Mouse (Mus musculus) olfactory bulb, adult 2 months (tissue): ENCODE results near the gene Ell. TPM values are rescaled to one million over a fixed set of nuclear protein-coding genes. Genes with fewer than 3 reads are reported as not detected.

Experiments
- H3K27ac ChIP-seq: fragments of 200-500 bp; 2 replicates; pipeline ENCODE4 v1.5.1; 2012; ENCODE audit warnings: low read depth, low read length; ENCODE audit not compliant: insufficient read depth
- H3K4me1 ChIP-seq: fragments of 200-500 bp; 2 replicates; pipeline ENCODE4 v1.6.1; 2012; ENCODE audit warnings: low read length; ENCODE audit not compliant: control insufficient read depth, insufficient read depth
- H3K4me3 ChIP-seq: fragments of 200-500 bp; 2 replicates; pipeline ENCODE4 v1.5.1; 2012; ENCODE audit warnings: mild to moderate bottlenecking, low read depth, low read length, moderate library complexity; ENCODE audit not compliant: insufficient read depth
- CTCF ChIP-seq: fragments of 200-500 bp; IDR thresholded peaks from 2 replicates; pipeline ENCODE4 v1.5.1; 2012; ENCODE audit warnings: low read depth, mild to moderate bottlenecking, low read length, moderate library complexity; ENCODE audit not compliant: insufficient read depth
- POLR2A ChIP-seq: fragments of 200-500 bp; IDR thresholded peaks from 2 replicates; pipeline ENCODE4 v1.6.1; 2012; ENCODE audit warnings: mild to moderate bottlenecking, low read depth, low read length, moderate library complexity; ENCODE audit not compliant: insufficient read depth
- WGBS: fragments of 180-500 bp; shearing (Covaris S2); methylation state at CpG from one replicate; pipeline ENCODE4 v1.1.7; 2018; 5-methylcytosine and 5-hydroxymethylcytosine counted together
- polyA plus RNA-seq: library from polyadenylated mRNA; stranded (reverse); fragments of >200 nt; gene quantifications from 2 replicates; pipeline ENCODE4 v1.2.4, GENCODE M21; 2012; ENCODE audit warnings: low replicate concordance; ENCODE audit not compliant: missing spikeins, insufficient read depth, insufficient read length

The Ell gene
- polyA plus RNA-seq, 1 experiment = not detected

GRCm38 (mm10) chr8:70540507-70541071 lies 1.3 kb downstream of the Ell start:
- TF ChIP-seq CTCF (no peak), POLR2A (no peak)
- Histone ChIP-seq H3K4me3 (peak overlapping the region; percentile 80), H3K4me1 (peaks cover 31% of the 10 kb centered on the region), H3K27ac (no peak overlapping the region)
- WGBS = 28% methylated on average over 7 of the region's 7 CpGs

GRCm38 (mm10) chr8:70541081-70541480 lies 1.8 kb downstream of the Ell start:
- no peak for TF ChIP-seq POLR2A
- no peak for TF ChIP-seq CTCF
- peaks cover 31% of the 10 kb centered on the region for H3K4me1 ChIP-seq
- H3K27ac ChIP-seq = no peak overlapping the region
- WGBS = 63% methylated on average over 5 of the region's 5 CpGs
- H3K4me3 ChIP-seq = 0 out of 2 replicates have a peak overlapping the region, but pooled peaks have one; percentile 80

- H3K27ac ChIP-seq = no peak overlapping the region
- 74% methylated on average over 6 of the region's 6 CpGs for WGBS
- TF ChIP-seq CTCF (no peak), POLR2A (no peak)
- peaks cover 29% of the 10 kb centered on the region for H3K4me1 ChIP-seq
- H3K4me3 ChIP-seq = no peak overlapping the region
These were observed 5.0 kb downstream of the Ell start for GRCm38 (mm10) chr8:70544200-70544687.

GRCm38 (mm10) chr8:70546412-70546811 lies 7.2 kb downstream of the Ell start:
- TF ChIP-seq POLR2A (no peak), CTCF (no peak)
- Histone ChIP-seq H3K27ac (no peak overlapping the region), H3K4me1 (peaks cover 19% of the 10 kb centered on the region), H3K4me3 (no peak overlapping the region)
- WGBS = 81% methylated on average over 4 of the region's 4 CpGs

- Histone ChIP-seq H3K27ac (no peak overlapping the region), H3K4me1 (peaks cover 25% of the 10 kb centered on the region), H3K4me3 (no peak overlapping the region)
- no peak for TF ChIP-seq POLR2A
- TF ChIP-seq CTCF = no peak
- WGBS = 93% methylated on average over 6 of the region's 6 CpGs
These were observed 8.5 kb downstream of the Ell start for GRCm38 (mm10) chr8:70547762-70548161.

GRCm38 (mm10) chr8:70549412-70550184 lies 10.3 kb downstream of the Ell start:
- TF ChIP-seq POLR2A (no peak), CTCF (no peak)
- Histone ChIP-seq H3K27ac (no peak overlapping the region), H3K4me1 (peaks cover 20% of the 10 kb centered on the region), H3K4me3 (no peak overlapping the region)
- 93% methylated on average over 10 of the region's 10 CpGs for WGBS

GRCm38 (mm10) chr8:70551558-70552161 lies 12.4 kb downstream of the Ell start:
- Histone ChIP-seq H3K4me3 (no peak overlapping the region), H3K4me1 (peaks cover 18% of the 10 kb centered on the region), H3K27ac (no peak overlapping the region)
- WGBS = 56% methylated on average over 3 of the region's 3 CpGs
- TF ChIP-seq CTCF = no peak

- Histone ChIP-seq H3K4me1 (peaks cover 18% of the 10 kb centered on the region), H3K4me3 (no peak overlapping the region), H3K27ac (no peak overlapping the region)
- 20% methylated on average over 1 of the region's 1 CpGs for WGBS
- TF ChIP-seq CTCF = no peak
These were observed 13.6 kb downstream of the Ell start for GRCm38 (mm10) chr8:70552836-70553235.

GRCm38 (mm10) chr8:70553740-70554139 lies 14.5 kb downstream of the Ell start:
- H3K27ac ChIP-seq = no peak overlapping the region
- H3K4me3 ChIP-seq = no peak overlapping the region
- TF ChIP-seq POLR2A (no peak), CTCF (no peak)
- H3K4me1 ChIP-seq = peaks cover 14% of the 10 kb centered on the region
